Mouse (Mus musculus) intestine, embryonic 14.5 days (tissue): Measurements from ENCODE around the gene D430042O09Rik. TPM values are rescaled to one million over a fixed set of nuclear protein-coding genes. Genes with fewer than 3 reads are reported as not detected.

Experiments used
- ATAC-seq: fragments of 200-750 bp; cut with Nextera tagmentation; replicated peaks from 2 replicates; pipeline ENCODE4 v1.8.0; 2017; ENCODE audit warnings: low read depth, moderate number of reproducible peaks, moderate TSS enrichment, moderate library complexity; ENCODE audit not compliant: low FRiP score, low TSS enrichment
- DNase-seq: peaks from one replicate; pipeline ENCODE4 v3.0.0-alpha.2; 2018; ENCODE audit warnings: low spot score
- H3K27ac ChIP-seq: fragments of 300-500 bp; sonication (generic); 2 replicates; pipeline ENCODE4 v1.5.1; 2014; ENCODE audit warnings: low read depth, mild to moderate bottlenecking, control low read depth
- H3K27me3 ChIP-seq: fragments of 300-500 bp; sonication (generic); replicated peaks from 2 replicates; pipeline ENCODE4 v1.6.1; 2014; ENCODE audit warnings: low read length, control low read depth; ENCODE audit not compliant: control insufficient read depth, insufficient read depth
- H3K36me3 ChIP-seq: fragments of 300-500 bp; sonication (generic); 2 replicates; pipeline ENCODE4 v1.6.1; 2014; ENCODE audit warnings: low read length, control low read depth; ENCODE audit not compliant: control insufficient read depth, insufficient read depth
- H3K4me1 ChIP-seq: fragments of 300-500 bp; sonication (generic); replicated peaks from 2 replicates; pipeline ENCODE4 v1.6.1; 2014; ENCODE audit warnings: low read length, control low read depth, mixed read lengths; ENCODE audit not compliant: control insufficient read depth, insufficient read depth
- H3K4me2 ChIP-seq: fragments of 300-500 bp; sonication (generic); 2 replicates; pipeline ENCODE4 v1.6.1; 2014; ENCODE audit warnings: low read length
- H3K4me3 ChIP-seq: fragments of 300-500 bp; sonication (generic); 2 replicates; pipeline ENCODE4 v1.5.1; 2014; ENCODE audit warnings: low read depth, low read length, control low read depth, mixed read lengths
- H3K9ac ChIP-seq: fragments of 300-500 bp; sonication (generic); 2 replicates; pipeline ENCODE4 v1.6.1; 2014; ENCODE audit warnings: mild to moderate bottlenecking, low read length
- H3K9me3 ChIP-seq: fragments of 300-500 bp; sonication (generic); 2 replicates; pipeline ENCODE4 v1.6.1; 2016; ENCODE audit warnings: low read length, control low read depth; ENCODE audit not compliant: control insufficient read depth
- WGBS: fragments of 180-500 bp; shearing (Covaris S2); extraction: QIAGEN DNeasy Blood & Tissue Kit; methylation state at CpG from one replicate; pipeline ENCODE4 v1.1.7; 2014; 5-methylcytosine and 5-hydroxymethylcytosine counted together
- polyA plus RNA-seq: library from polyadenylated mRNA; unstranded; fragments of >200 nt; fragmentation: Nextera tagmentation; extraction: Ambion mirVana; gene quantifications from 2 replicates; pipeline ENCODE4 v1.2.1, GENCODE M21; 2014

The D430042O09Rik gene
- polyA plus RNA-seq, 1 experiment from 2014 or later, result 7.7 TPM

DNA sequence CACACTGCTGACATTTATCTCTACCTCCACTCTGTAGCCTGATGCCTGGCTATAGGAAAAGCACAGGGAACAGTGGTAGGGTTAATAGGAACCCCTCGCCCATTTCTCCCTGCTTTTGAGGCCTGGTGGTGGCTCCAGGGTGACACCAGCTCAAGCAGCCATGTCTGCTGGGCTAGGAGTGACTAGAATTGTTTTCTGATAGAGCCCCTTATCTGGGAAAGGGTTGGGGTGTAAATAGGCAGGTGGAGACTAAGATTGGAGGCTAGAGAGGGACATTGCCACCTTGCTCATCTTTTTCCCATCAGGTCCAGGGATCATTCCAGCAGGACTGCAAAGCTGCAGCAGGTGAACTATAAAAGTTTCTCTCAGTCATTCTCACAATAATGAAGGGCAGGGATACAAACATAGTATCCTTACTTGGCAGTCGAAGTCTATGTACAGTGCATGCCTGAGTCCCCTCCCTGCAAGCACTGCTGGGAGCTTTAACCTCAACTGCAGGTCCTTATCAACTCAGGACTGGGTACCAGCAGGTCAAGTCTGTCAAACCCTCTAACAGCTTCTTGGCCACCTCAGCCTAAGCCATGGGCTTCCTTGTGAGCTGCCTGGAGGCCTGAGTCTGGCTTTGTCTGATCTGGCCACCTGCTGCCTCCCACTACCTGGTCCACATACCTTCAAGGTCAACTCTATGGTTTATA lies 39.1 kb downstream of the D430042O09Rik start:
- Histone ChIP-seq H3K9ac (no peak overlapping the region), H3K4me2 (no peak overlapping the region), H3K36me3 (no peaks in the 10 kb centered on the region), H3K4me3 (no peak overlapping the region), H3K27ac (no peak overlapping the region), H3K9me3 (no peaks in the 10 kb centered on the region), H3K4me1 (no peaks in the 10 kb centered on the region), H3K27me3 (no peaks in the 10 kb centered on the region)
- DNase-seq (no peak), ATAC-seq (no peak)
- WGBS, result 85% methylated on average over 2 of the region's 2 CpGs

DNA sequence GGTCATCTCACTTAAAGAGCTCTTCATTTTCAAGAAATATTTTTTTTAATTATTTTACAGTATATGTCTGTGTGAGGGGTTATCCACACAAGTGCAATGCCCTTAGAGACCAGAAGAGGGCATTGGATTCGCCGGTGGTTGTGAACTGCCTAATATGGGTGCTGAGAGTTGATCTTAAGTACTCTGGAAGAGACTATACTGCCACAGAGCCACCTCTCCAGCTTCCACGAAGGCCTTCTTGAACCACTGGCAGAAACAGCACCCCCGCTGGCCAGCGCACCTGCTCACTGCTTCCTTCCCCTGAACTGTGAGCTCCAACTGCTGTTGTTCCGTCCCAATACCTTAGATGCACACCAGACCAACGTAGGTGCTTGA lies 39.6 kb downstream of the D430042O09Rik start:
- Histone ChIP-seq H3K27ac (no peak overlapping the region), H3K9ac (no peak overlapping the region), H3K4me1 (no peaks in the 10 kb centered on the region), H3K4me2 (no peak overlapping the region), H3K9me3 (no peaks in the 10 kb centered on the region), H3K4me3 (no peak overlapping the region), H3K36me3 (no peaks in the 10 kb centered on the region), H3K27me3 (no peaks in the 10 kb centered on the region)
- ATAC-seq (no peak), DNase-seq (no peak)
- 60% methylated on average over 7 of the region's 7 CpGs for WGBS

DNA sequence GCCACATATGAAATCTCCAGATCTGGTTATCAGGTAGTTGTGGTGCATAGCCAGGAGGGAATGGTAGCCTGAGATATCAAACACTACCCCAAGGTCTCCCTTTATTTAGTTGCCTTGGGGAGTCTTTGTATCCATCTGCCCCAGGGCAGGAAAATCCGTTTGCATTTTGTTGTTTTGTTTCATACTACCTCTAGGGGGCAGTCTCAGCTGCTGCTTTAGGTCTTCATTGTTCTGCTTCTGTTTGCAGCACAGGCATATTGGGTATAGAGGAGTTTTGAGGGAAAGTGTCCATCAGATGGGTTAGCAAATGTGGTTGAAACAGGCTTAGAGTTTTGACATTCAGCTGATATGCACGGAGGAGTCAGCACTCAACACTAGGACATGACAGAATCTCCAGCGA lies 40.5 kb downstream of the D430042O09Rik start:
- Histone ChIP-seq H3K36me3 (no peaks in the 10 kb centered on the region), H3K27me3 (no peaks in the 10 kb centered on the region), H3K9ac (no peak overlapping the region), H3K9me3 (no peaks in the 10 kb centered on the region), H3K4me1 (peaks cover 5% of the 10 kb centered on the region; the same call in 1 of the 2 replicates), H3K27ac (no peak overlapping the region), H3K4me3 (no peak overlapping the region), H3K4me2 (no peak overlapping the region)
- 49% methylated on average over 3 of the region's 3 CpGs for WGBS
- DNase-seq (no peak), ATAC-seq (no peak)

DNA sequence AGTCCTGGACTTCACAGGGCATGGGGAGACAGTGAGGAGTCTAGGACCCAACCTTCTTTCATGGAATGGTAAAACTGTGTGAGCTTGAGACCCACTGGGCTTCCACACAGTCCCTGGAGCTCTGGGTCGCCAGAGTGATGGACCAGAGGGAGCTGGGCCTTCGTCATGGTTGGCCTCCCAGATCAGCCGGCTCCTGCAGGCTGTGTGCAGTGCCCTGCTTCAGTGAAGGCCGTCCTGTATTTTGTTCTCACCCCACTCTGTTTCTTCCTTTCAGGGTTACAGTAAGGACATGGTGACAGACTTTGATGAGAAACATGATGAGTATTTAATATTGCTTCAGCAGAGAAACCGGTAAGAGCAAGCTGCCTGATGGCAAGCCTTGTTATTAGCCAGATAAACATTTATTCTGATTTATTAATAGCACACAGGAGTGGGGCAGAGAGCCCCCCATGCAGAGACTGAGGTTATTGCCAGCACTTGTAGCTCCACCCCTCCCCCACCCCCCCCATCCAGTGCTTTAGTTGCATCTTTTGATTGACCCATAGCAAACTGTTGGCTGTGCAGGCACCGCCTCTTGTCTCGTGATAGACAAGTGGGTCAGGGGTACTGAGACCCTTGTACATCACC lies 45.1 kb downstream of the D430042O09Rik start:
- H3K4me1 ChIP-seq, result peaks cover 7% of the 10 kb centered on the region; the same call in 1 of the 2 replicates
- H3K36me3 ChIP-seq, result no peaks in the 10 kb centered on the region
- no peak overlapping the region for H3K4me3 ChIP-seq
- DNase-seq, result no peak
- H3K4me2 ChIP-seq, result no peak overlapping the region
- no peak overlapping the region for H3K27ac ChIP-seq
- WGBS, result 58% methylated on average over 7 of the region's 7 CpGs
- no peak for ATAC-seq
- no peak overlapping the region for H3K9ac ChIP-seq
- H3K27me3 ChIP-seq, result no peaks in the 10 kb centered on the region
- H3K9me3 ChIP-seq, result no peaks in the 10 kb centered on the region

DNA sequence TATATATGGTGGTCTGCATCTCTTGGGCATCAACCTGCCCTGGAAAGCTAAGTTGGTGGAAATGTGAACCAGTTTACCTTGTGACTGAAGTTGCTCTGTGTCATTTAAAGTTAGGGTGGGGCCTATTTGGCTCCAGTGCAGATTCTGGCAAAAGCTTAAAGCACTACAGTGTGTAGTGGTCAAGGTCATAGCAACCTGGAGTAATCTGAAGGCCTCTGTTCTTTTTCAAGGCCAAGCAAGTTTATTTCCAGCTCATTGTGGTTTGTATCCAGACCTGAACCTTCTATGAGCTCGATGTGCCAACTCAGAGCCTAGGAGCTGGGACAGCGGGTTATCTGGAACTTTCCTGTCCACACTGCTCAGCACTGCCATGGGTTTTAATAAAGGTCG lies 45.6 kb downstream of the D430042O09Rik start:
- Histone ChIP-seq H3K4me1 (peaks cover 7% of the 10 kb centered on the region; the same call in 1 of the 2 replicates), H3K4me2 (no peak overlapping the region), H3K27ac (no peak overlapping the region), H3K27me3 (no peaks in the 10 kb centered on the region), H3K9ac (no peak overlapping the region), H3K36me3 (no peaks in the 10 kb centered on the region), H3K9me3 (no peaks in the 10 kb centered on the region), H3K4me3 (no peak overlapping the region)
- WGBS, result 78% methylated on average over 3 of the region's 3 CpGs
- DNase-seq, result no peak
- no peak for ATAC-seq

DNA sequence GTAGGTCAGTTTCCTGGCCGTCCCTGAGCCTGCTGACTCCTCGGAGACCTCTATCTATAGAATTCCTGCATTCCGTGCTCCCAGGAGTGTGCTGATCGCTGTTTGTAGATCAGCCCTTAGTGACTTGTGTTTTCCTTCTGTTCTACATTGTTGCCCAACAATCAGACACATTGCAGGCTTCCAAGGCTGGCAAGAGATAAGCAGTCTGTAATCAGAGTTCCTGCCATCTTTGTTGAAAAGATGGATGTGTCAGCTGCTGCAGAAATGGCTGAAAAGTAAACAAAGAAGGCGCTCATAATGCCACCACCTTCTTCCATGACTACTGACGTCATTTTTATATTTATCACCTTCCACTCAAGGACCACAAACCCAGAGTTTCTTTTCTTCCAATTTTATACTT lies 49.1 kb downstream of the D430042O09Rik start:
- 48% methylated on average over 6 of the region's 6 CpGs for WGBS
- DNase-seq, result no peak
- H3K9ac ChIP-seq, result no peak overlapping the region
- H3K4me1 ChIP-seq, result peaks cover 7% of the 10 kb centered on the region; the same call in 1 of the 2 replicates
- H3K36me3 ChIP-seq, result peaks cover 11% of the 10 kb centered on the region; the same call in 1 of the 2 replicates
- no peak overlapping the region for H3K4me3 ChIP-seq
- H3K9me3 ChIP-seq, result no peaks in the 10 kb centered on the region
- H3K27me3 ChIP-seq, result no peaks in the 10 kb centered on the region
- H3K27ac ChIP-seq, result no peak overlapping the region
- H3K4me2 ChIP-seq, result no peak overlapping the region
- ATAC-seq, result no peak

DNA sequence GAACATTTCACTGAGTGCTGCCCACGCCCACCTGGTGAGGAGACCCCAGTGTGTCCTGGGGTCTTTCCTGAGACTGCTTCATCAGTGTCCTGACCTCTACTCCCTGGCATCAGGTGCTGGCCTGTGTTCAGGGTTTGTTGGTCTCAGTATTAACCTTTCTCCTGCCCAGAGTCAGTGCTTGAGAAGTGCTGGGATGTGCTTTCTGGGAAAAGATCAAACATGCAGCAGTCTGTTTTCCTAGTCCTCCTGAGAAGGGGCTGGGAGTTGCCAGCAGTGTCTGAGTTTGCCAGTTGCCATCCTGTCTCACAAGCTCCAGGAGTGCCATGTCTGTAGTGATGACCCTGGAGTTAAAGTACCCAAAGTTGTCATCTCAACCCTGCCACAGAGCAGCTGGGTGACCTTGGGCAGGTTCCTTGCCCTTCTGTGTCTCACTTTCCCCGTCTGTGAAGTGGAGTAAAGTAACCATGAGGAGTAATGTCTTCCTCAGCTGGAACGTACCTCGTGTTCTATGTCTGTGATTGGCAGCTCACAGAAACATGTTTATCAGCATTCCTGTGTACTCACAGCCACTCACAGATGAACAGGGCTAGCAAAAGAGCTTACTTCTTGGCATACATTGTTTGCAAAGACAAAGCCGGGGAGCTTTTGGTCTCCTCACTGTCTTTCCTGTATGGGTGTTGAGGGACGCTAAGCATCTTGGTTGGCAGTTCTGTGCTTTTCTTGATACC lies 50.4 kb downstream of the D430042O09Rik start:
- ATAC-seq, result no peak
- no peak for DNase-seq

DNA sequence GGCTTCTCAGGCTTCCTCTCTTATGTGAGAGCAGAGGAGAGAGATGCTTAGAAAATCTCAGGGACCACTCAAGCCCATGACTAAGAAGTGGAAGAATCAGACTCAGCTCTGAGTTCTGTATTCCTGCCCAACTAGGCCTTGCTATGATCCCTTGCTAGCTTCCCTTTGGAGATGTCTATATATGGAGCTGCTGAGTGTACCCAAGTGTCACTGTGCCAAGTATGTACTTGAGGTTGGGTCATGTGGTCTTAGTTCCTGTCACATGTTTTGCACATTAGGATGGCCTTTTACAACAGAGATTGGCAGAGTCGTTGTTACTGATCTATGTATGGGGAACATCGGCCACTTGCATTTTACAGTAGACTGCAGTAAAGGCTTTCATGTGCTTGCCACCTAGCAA lies 54.6 kb downstream of the D430042O09Rik start:
- H3K9me3 ChIP-seq, result no peaks in the 10 kb centered on the region
- 87% methylated on average over 2 of the region's 2 CpGs for WGBS
- H3K36me3 ChIP-seq, result peaks cover 16% of the 10 kb centered on the region; the same call in 1 of the 2 replicates
- H3K9ac ChIP-seq, result no peak overlapping the region
- DNase-seq, result no peak
- H3K4me2 ChIP-seq, result no peak overlapping the region
- H3K4me3 ChIP-seq, result no peak overlapping the region
- H3K27me3 ChIP-seq, result no peaks in the 10 kb centered on the region
- ATAC-seq, result no peak
- no peak overlapping the region for H3K27ac ChIP-seq
- no peaks in the 10 kb centered on the region for H3K4me1 ChIP-seq

More for the DNA sequence above, 50.4 kb downstream of the D430042O09Rik start:
- Histone ChIP-seq H3K4me3 (no peak overlapping the region), H3K27me3 (no peaks in the 10 kb centered on the region), H3K4me1 (peaks cover 3% of the 10 kb centered on the region; the same call in 1 of the 2 replicates), H3K9ac (no peak overlapping the region), H3K9me3 (no peaks in the 10 kb centered on the region), H3K4me2 (no peak overlapping the region), H3K36me3 (peaks cover 16% of the 10 kb centered on the region; the same call in 1 of the 2 replicates), H3K27ac (no peak overlapping the region)
- 69% methylated on average over 6 of the region's 6 CpGs for whole genome bisulfite sequencing
